8 mouse cellular contexts compared by ENCODE assay signal in the genomic region with DNA sequence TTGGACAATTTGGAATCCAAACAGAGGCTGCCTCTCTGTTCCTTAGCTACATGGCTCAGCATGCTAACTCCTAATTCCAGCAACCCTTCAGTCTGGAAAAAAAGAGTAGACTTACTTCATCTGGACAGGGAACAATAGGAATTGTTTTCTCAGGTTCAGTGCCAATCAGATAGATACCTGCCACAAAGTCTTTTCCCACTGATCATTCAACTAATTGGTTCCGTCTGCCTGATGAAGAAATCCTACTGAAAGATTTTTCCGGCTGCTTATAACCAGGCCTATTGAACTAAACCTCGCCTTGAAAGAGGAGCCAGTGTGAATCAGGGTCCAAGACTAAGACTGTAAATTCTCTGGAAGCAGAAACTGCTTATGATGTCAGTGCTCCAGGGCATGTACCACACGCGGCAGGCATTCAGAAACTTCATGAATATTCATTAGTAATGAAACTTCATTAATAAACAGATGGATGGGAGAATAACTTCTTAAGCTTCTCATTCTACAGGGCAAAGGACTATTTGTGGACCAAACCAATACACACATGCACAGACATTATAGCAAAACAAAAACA. TPM values are rescaled to one million over a fixed set of nuclear protein-coding genes. Genes with fewer than 3 reads are reported as not detected.
DNase-seq lines count a peak whose midpoint lies in the region; ATAC-seq and TF ChIP-seq lines count a peak whose summit lies in the region.

No protein-coding gene starts in this region.

- H3K27ac ChIP-seq in bone marrow, adult 2 months (ENCODE audit: control insufficient read depth, insufficient read depth, low read depth, low read length, poor library complexity) = no peak overlapping the region
- H3K27ac ChIP-seq in heart, embryonic 14.5 days (replicated peaks in 1 of 2; ENCODE audit: control insufficient read depth in 1 of 2, insufficient read depth in 1 of 2, low read depth in 2 of 2, low read length in 2 of 2) = 0 out of 4 replicates have a peak overlapping the region, but pooled peaks of 1 of the 2 experiments have one; percentile 24
- peak overlapping the region; percentile 52 for H3K27ac ChIP-seq in limb, embryonic 14.5 days (replicated peaks; ENCODE audit: low read depth, low read length)
- no peak overlapping the region for H3K27ac ChIP-seq in stomach, embryonic 15.5 days

- DNase-seq in adrenal gland, adult 2 months = peak; percentile 10
- DNase-seq in adrenal gland, adult 8-10 months = no peak
- peak; percentile 13 for DNase-seq in limb, embryonic 14.5 days (ENCODE audit: low spot score)
- no peak for DNase-seq in layer of hippocampus, adult 11-12 months (ENCODE audit: low spot score)
- DNase-seq in embryo, embryonic 9.5 days (ENCODE audit: extremely low spot score) = no peak

- peaks cover 2% of the 10 kb centered on the region for H3K4me1 ChIP-seq in bone marrow, adult 2 months (ENCODE audit: control insufficient read depth, insufficient read depth, low read length)
- H3K4me1 ChIP-seq in heart, embryonic 14.5 days (ENCODE audit: control insufficient read depth in 2 of 2, insufficient read depth in 2 of 2, low read length in 2 of 2) = peaks cover 0 to 4% of the 10 kb centered on the region in 2 experiments; a peak in 1 of 4 replicates
- H3K4me1 ChIP-seq in limb, embryonic 14.5 days (ENCODE audit: control insufficient read depth, insufficient read depth, low read length) = 0 out of 2 replicates have a peak, but pooled peaks cover 7% of the 10 kb centered on the region
- H3K4me1 ChIP-seq in stomach, embryonic 15.5 days = no peaks in the 10 kb centered on the region

- TF ChIP-seq POLR2A in bone marrow, adult 2 months (IDR thresholded peaks at IDR 0.05; ENCODE audit: borderline replicate concordance, control insufficient read depth, low read depth, low read length) = no peak
- no peak for TF ChIP-seq POLR2A in limb, embryonic 14.5 days (IDR thresholded peaks at IDR 0.05; ENCODE audit: borderline replicate concordance, extremely low read depth, insufficient read depth, insufficient read length)

- H3K9me3 ChIP-seq in heart, embryonic 14.5 days (ENCODE audit: control insufficient read depth, low read length) = no peaks in the 10 kb centered on the region
- no peaks in the 10 kb centered on the region for H3K9me3 ChIP-seq in limb, embryonic 14.5 days (ENCODE audit: control insufficient read depth, low read length)
- no peaks in the 10 kb centered on the region for H3K9me3 ChIP-seq in stomach, embryonic 15.5 days

- H3K4me3 ChIP-seq in bone marrow, adult 2 months (replicated peaks; ENCODE audit: control insufficient read depth, low read depth, low read length) = peak overlapping the region; percentile 94
- H3K4me3 ChIP-seq in heart, embryonic 14.5 days (ENCODE audit: control insufficient read depth in 1 of 2, insufficient read depth in 1 of 2, low read depth in 1 of 2, low read length in 2 of 2) = peak overlapping the region; percentile 71 to 80
- peak overlapping the region; percentile 68 for H3K4me3 ChIP-seq in limb, embryonic 14.5 days (replicated peaks; ENCODE audit: low read length)
- peak overlapping the region; percentile 74 for H3K4me3 ChIP-seq in stomach, embryonic 15.5 days (replicated peaks)

- peak overlapping the region; percentile 76 for H3K4me2 ChIP-seq in heart, embryonic 14.5 days (ENCODE audit: low read length)
- H3K4me2 ChIP-seq in limb, embryonic 14.5 days (replicated peaks; ENCODE audit: low read depth, low read length, severe bottlenecking) = peak overlapping the region; percentile 74
- peak overlapping the region; percentile 77 for H3K4me2 ChIP-seq in stomach, embryonic 15.5 days

- no peaks in the 10 kb centered on the region for H3K27me3 ChIP-seq in heart, embryonic 14.5 days (ENCODE audit: control insufficient read depth, insufficient read depth, low read length)
- H3K27me3 ChIP-seq in limb, embryonic 14.5 days (ENCODE audit: control insufficient read depth, insufficient read depth, low read length) = no peaks in the 10 kb centered on the region
- H3K27me3 ChIP-seq in stomach, embryonic 15.5 days (replicated peaks) = no peaks in the 10 kb centered on the region

- peak overlapping the region; percentile 75 for H3K9ac ChIP-seq in heart, embryonic 14.5 days (ENCODE audit: low read length)
- H3K9ac ChIP-seq in limb, embryonic 14.5 days (ENCODE audit: low read depth, low read length, severe bottlenecking) = peak overlapping the region; percentile 59
- H3K9ac ChIP-seq in stomach, embryonic 15.5 days = no peak overlapping the region; the same call in 1 of the 2 replicates

- no peaks in the 10 kb centered on the region for H3K36me3 ChIP-seq in heart, embryonic 14.5 days (ENCODE audit: control insufficient read depth, insufficient read depth, low read length)
- 0 out of 2 replicates have a peak, but pooled peaks cover 3% of the 10 kb centered on the region for H3K36me3 ChIP-seq in limb, embryonic 14.5 days (ENCODE audit: control insufficient read depth, insufficient read depth, low read length)
- H3K36me3 ChIP-seq in stomach, embryonic 15.5 days = no peaks in the 10 kb centered on the region

- no peak for TF ChIP-seq CTCF in bone marrow, adult 2 months (IDR thresholded peaks at IDR 0.05; ENCODE audit: control insufficient read depth, insufficient read depth, low read length)

- WGBS in bone marrow, adult 2 months = 39% methylated on average over 5 of the region's 5 CpGs
- 36% methylated on average over 5 of the region's 5 CpGs for WGBS in heart, embryonic 14.5 days
- WGBS in limb, embryonic 14.5 days = 30% methylated on average over 5 of the region's 5 CpGs
- 47% methylated on average over 5 of the region's 5 CpGs for WGBS in stomach, embryonic 15.5 days

- no peak for ATAC-seq in heart, embryonic 14.5 days (ENCODE audit: insufficient number of reproducible peaks, insufficient read depth, low FRiP score, low read depth)
- no peak for ATAC-seq in limb, embryonic 14.5 days (ENCODE audit: low FRiP score, low read depth)
- ATAC-seq in stomach, embryonic 15.5 days (ENCODE audit: insufficient read depth, low FRiP score, low read depth) = no peak

RNA-seq across cellular contexts. Expression of gene Mfsd9, which starts 0.7 kb away (rescaled TPM):
- total RNA-seq in adrenal gland, adult 2 months (2021) = 1 to 10 TPM; 2.4 to 5.2 TPM
- 2.6 and 3.9 TPM in 2 replicates for polyA plus RNA-seq in adrenal gland, adult 2 months (2012; rRNA removed)
- total RNA-seq in adrenal gland, adult 8-10 months (2022) = 1 to 10 TPM; 3.5 to 4.3 (median 3.6) TPM
- polyA plus RNA-seq in bone marrow, adult 2 months (2011; ENCODE audit: insufficient read depth, insufficient read length, low replicate concordance, missing spikeins) = 0.40 TPM in 1 of 2 replicates, not detected in the other
- polyA plus RNA-seq in heart, embryonic 14.5 days (2014; fragmentation: Nextera tagmentation; extraction: Ambion mirVana) = 1.5 and 1.8 TPM in 2 replicates
- polyA plus RNA-seq in limb, embryonic 14.5 days (2012; rRNA removed) = 2.1 and 3.0 TPM in 2 replicates
- 4.6 and 5.3 TPM in 2 replicates for polyA plus RNA-seq in limb, embryonic 14.5 days (2014; fragmentation: Nextera tagmentation; extraction: Ambion mirVana)
- polyA plus RNA-seq in stomach, embryonic 15.5 days (2015; fragmentation: Nextera tagmentation; extraction: Ambion mirVana) = 3.1 and 3.2 TPM in 2 replicates

RNA-seq across cellular contexts. Expression of gene Tmem182, which starts 15.7 kb away (rescaled TPM):
- 1 to 10 TPM; 1.5 to 1.6 TPM for total RNA-seq in adrenal gland, adult 2 months (2021)
- polyA plus RNA-seq in adrenal gland, adult 2 months (2012; rRNA removed) = 0.81 and 1.3 TPM in 2 replicates
- total RNA-seq in adrenal gland, adult 8-10 months (2022) = 10 to 100 TPM in 1 of 4 experiments, 1 to 10 TPM in 2, under 1 TPM in 1; 0.56 to 12.3 (median 3.0) TPM
- polyA plus RNA-seq in bone marrow, adult 2 months (2011; ENCODE audit: insufficient read depth, insufficient read length, low replicate concordance, missing spikeins) = not detected in 2 replicates
- 48.5 and 52.0 TPM in 2 replicates for polyA plus RNA-seq in heart, embryonic 14.5 days (2014; fragmentation: Nextera tagmentation; extraction: Ambion mirVana)
- polyA plus RNA-seq in limb, embryonic 14.5 days (2012; rRNA removed) = 3.4 and 3.7 TPM in 2 replicates
- polyA plus RNA-seq in limb, embryonic 14.5 days (2014; fragmentation: Nextera tagmentation; extraction: Ambion mirVana) = 3.7 and 5.2 TPM in 2 replicates
- polyA plus RNA-seq in stomach, embryonic 15.5 days (2015; fragmentation: Nextera tagmentation; extraction: Ambion mirVana) = 0.18 and 0.35 TPM in 2 replicates

Comparison
In these comparisons a context has a peak if more than half of its experiments do, and no peak if none do; other contexts are left out.
1. DNase-seq: peak in adrenal gland, adult 2 months (single experiment) and limb, embryonic 14.5 days (single experiment); none in adrenal gland, adult 8-10 months (single experiment), layer of hippocampus, adult 11-12 months (single experiment) and embryo, embryonic 9.5 days (single experiment).
2. Peak in every context shown above with its lines, with median percentiles within 50 percentile points of each other: H3K4me3 ChIP-seq and H3K4me2 ChIP-seq.